Mouse (Mus musculus): ENCODE results near the gene Mvb12b. TPM values are rescaled to one million over a fixed set of nuclear protein-coding genes. Genes with fewer than 3 reads are reported as not detected.

Mvb12b gene
- polyA plus RNA-seq, 1 experiment from 2014 or later, result 28.8 TPM

- 70% methylated on average over 9 of the region's 9 CpGs for WGBS
- no peaks in the 10 kb centered on the region for H3K27me3 ChIP-seq (ENCODE audit: insufficient read depth, poor library complexity, severe bottlenecking)
- 0 out of 2 replicates have a peak overlapping the region, but pooled peaks have one; percentile 29 for H3K27ac ChIP-seq
- peaks cover 48% of the 10 kb centered on the region for H3K36me3 ChIP-seq
- no peak overlapping the region for H3K4me3 ChIP-seq
- no peaks in the 10 kb centered on the region for H3K9me3 ChIP-seq
- H3K4me1 ChIP-seq (replicated peaks), result peaks cover 44% of the 10 kb centered on the region
- DNase-seq (ENCODE audit: low spot score), result no peak
These were observed 51.0 kb downstream of the Mvb12b start for GRCm38 (mm10) chr2:33836660-33837213.

- H3K4me1 ChIP-seq (replicated peaks), result peaks cover 28% of the 10 kb centered on the region
- peaks cover 60% of the 10 kb centered on the region for H3K36me3 ChIP-seq
- no peak overlapping the region for H3K27ac ChIP-seq
- H3K4me3 ChIP-seq, result no peak overlapping the region
- 89% methylated on average over 8 of the region's 8 CpGs for WGBS
- H3K27me3 ChIP-seq (ENCODE audit: insufficient read depth, poor library complexity, severe bottlenecking), result no peaks in the 10 kb centered on the region
- no peak for DNase-seq (ENCODE audit: low spot score)
- no peaks in the 10 kb centered on the region for H3K9me3 ChIP-seq
These were observed 52.7 kb downstream of the Mvb12b start for GRCm38 (mm10) chr2:33835038-33835437.

- 83% methylated on average over 1 of the region's 1 CpGs for WGBS
- Histone ChIP-seq H3K9me3 (no peaks in the 10 kb centered on the region), H3K4me3 (no peak overlapping the region), H3K36me3 (peaks cover 56% of the 10 kb centered on the region), H3K27ac (no peak overlapping the region), H3K4me1 (replicated peaks) (peaks cover 22% of the 10 kb centered on the region), H3K27me3 (ENCODE audit: insufficient read depth, poor library complexity, severe bottlenecking) (no peaks in the 10 kb centered on the region)
- DNase-seq (ENCODE audit: low spot score), result no peak
These were observed 53.8 kb downstream of the Mvb12b start for GRCm38 (mm10) chr2:33833902-33834301.

- Histone ChIP-seq H3K27me3 (ENCODE audit: insufficient read depth, poor library complexity, severe bottlenecking) (no peaks in the 10 kb centered on the region), H3K9me3 (no peaks in the 10 kb centered on the region), H3K4me1 (replicated peaks) (peaks cover 15% of the 10 kb centered on the region; the same call in 1 of the 2 replicates), H3K4me3 (no peak overlapping the region), H3K27ac (no peak overlapping the region), H3K36me3 (peaks cover 69% of the 10 kb centered on the region)
- WGBS, result 96% methylated on average over 2 of the region's 2 CpGs
- DNase-seq (ENCODE audit: low spot score), result no peak
These were observed 57.9 kb downstream of the Mvb12b start for GRCm38 (mm10) chr2:33829870-33830269.

GRCm38 (mm10) chr2:33826777-33827176 lies 61.0 kb downstream of the Mvb12b start:
- no peaks in the 10 kb centered on the region for H3K27me3 ChIP-seq (ENCODE audit: insufficient read depth, poor library complexity, severe bottlenecking)
- no peak overlapping the region for H3K4me3 ChIP-seq
- 91% methylated on average over 6 of the region's 6 CpGs for WGBS
- no peaks in the 10 kb centered on the region for H3K9me3 ChIP-seq
- H3K36me3 ChIP-seq, result peaks cover 67% of the 10 kb centered on the region
- no peak for DNase-seq (ENCODE audit: low spot score)
- peak overlapping the region; percentile 59; the same call in 1 of the 2 replicates for H3K27ac ChIP-seq
- H3K4me1 ChIP-seq (replicated peaks), result peaks cover 11% of the 10 kb centered on the region

GRCm38 (mm10) chr2:33824935-33825514 lies 62.7 kb downstream of the Mvb12b start:
- Histone ChIP-seq H3K4me3 (no peak overlapping the region), H3K27ac (no peak overlapping the region), H3K4me1 (replicated peaks) (peaks cover 11% of the 10 kb centered on the region), H3K27me3 (ENCODE audit: insufficient read depth, poor library complexity, severe bottlenecking) (no peaks in the 10 kb centered on the region), H3K36me3 (peaks cover 71% of the 10 kb centered on the region), H3K9me3 (no peaks in the 10 kb centered on the region)
- no peak for DNase-seq (ENCODE audit: low spot score)
- WGBS, result 92% methylated on average over 11 of the region's 11 CpGs

GRCm38 (mm10) chr2:33821677-33822607 lies 65.8 kb downstream of the Mvb12b start:
- no peaks in the 10 kb centered on the region for H3K9me3 ChIP-seq
- peak overlapping the region; percentile 79 for H3K27ac ChIP-seq
- peaks cover 6% of the 10 kb centered on the region for H3K4me1 ChIP-seq (replicated peaks)
- H3K36me3 ChIP-seq, result peaks cover 89% of the 10 kb centered on the region
- WGBS, result 25% methylated on average over 13 of the region's 13 CpGs
- DNase-seq (ENCODE audit: low spot score), result peak; percentile 84
- no peaks in the 10 kb centered on the region for H3K27me3 ChIP-seq (ENCODE audit: insufficient read depth, poor library complexity, severe bottlenecking)
- H3K4me3 ChIP-seq, result no peak overlapping the region

- Histone ChIP-seq H3K9me3 (no peaks in the 10 kb centered on the region), H3K36me3 (peaks cover 79% of the 10 kb centered on the region), H3K4me3 (no peak overlapping the region), H3K4me1 (replicated peaks) (peaks cover 4% of the 10 kb centered on the region; the same call in 1 of the 2 replicates), H3K27ac (no peak overlapping the region), H3K27me3 (ENCODE audit: insufficient read depth, poor library complexity, severe bottlenecking) (no peaks in the 10 kb centered on the region)
- WGBS, result 88% methylated on average over 3 of the region's 3 CpGs
- no peak for DNase-seq (ENCODE audit: low spot score)
These were observed 67.3 kb downstream of the Mvb12b start for GRCm38 (mm10) chr2:33820450-33820849.

- peaks cover 4% of the 10 kb centered on the region; the same call in 1 of the 2 replicates for H3K4me1 ChIP-seq (replicated peaks)
- H3K9me3 ChIP-seq, result no peaks in the 10 kb centered on the region
- H3K4me3 ChIP-seq, result no peak overlapping the region
- H3K36me3 ChIP-seq, result peaks cover 75% of the 10 kb centered on the region
- H3K27me3 ChIP-seq (ENCODE audit: insufficient read depth, poor library complexity, severe bottlenecking), result no peaks in the 10 kb centered on the region
- H3K27ac ChIP-seq, result no peak overlapping the region
- 81% methylated on average over 5 of the region's 5 CpGs for WGBS
- DNase-seq (ENCODE audit: low spot score), result no peak
These were observed 67.7 kb downstream of the Mvb12b start for GRCm38 (mm10) chr2:33820037-33820436.

- Histone ChIP-seq H3K27me3 (ENCODE audit: insufficient read depth, poor library complexity, severe bottlenecking) (no peaks in the 10 kb centered on the region), H3K36me3 (peaks cover 58% of the 10 kb centered on the region), H3K4me3 (no peak overlapping the region), H3K9me3 (no peaks in the 10 kb centered on the region), H3K27ac (no peak overlapping the region), H3K4me1 (replicated peaks) (peaks cover 20% of the 10 kb centered on the region)
- DNase-seq (ENCODE audit: low spot score), result no peak
- 88% methylated on average over 2 of the region's 2 CpGs for WGBS
These were observed 69.4 kb downstream of the Mvb12b start for GRCm38 (mm10) chr2:33818385-33818784.

- Histone ChIP-seq H3K4me3 (no peak overlapping the region), H3K27me3 (ENCODE audit: insufficient read depth, poor library complexity, severe bottlenecking) (no peaks in the 10 kb centered on the region), H3K9me3 (no peaks in the 10 kb centered on the region), H3K27ac (0 out of 2 replicates have a peak overlapping the region, but pooled peaks have one; percentile 2), H3K4me1 (replicated peaks) (peaks cover 25% of the 10 kb centered on the region), H3K36me3 (peaks cover 52% of the 10 kb centered on the region)
- 80% methylated on average over 9 of the region's 9 CpGs for WGBS
- no peak for DNase-seq (ENCODE audit: low spot score)
These were observed 69.9 kb downstream of the Mvb12b start for GRCm38 (mm10) chr2:33817663-33818346.

- H3K27me3 ChIP-seq (ENCODE audit: insufficient read depth, poor library complexity, severe bottlenecking), result no peaks in the 10 kb centered on the region
- H3K4me1 ChIP-seq (replicated peaks), result peaks cover 32% of the 10 kb centered on the region
- no peaks in the 10 kb centered on the region for H3K9me3 ChIP-seq
- peaks cover 49% of the 10 kb centered on the region for H3K36me3 ChIP-seq
- H3K27ac ChIP-seq, result no peak overlapping the region
- WGBS, result 84% methylated on average over 4 of the region's 4 CpGs
- DNase-seq (ENCODE audit: low spot score), result no peak
- H3K4me3 ChIP-seq, result no peak overlapping the region
These were observed 70.7 kb downstream of the Mvb12b start for GRCm38 (mm10) chr2:33817080-33817479.
